In the genomic region with DNA sequence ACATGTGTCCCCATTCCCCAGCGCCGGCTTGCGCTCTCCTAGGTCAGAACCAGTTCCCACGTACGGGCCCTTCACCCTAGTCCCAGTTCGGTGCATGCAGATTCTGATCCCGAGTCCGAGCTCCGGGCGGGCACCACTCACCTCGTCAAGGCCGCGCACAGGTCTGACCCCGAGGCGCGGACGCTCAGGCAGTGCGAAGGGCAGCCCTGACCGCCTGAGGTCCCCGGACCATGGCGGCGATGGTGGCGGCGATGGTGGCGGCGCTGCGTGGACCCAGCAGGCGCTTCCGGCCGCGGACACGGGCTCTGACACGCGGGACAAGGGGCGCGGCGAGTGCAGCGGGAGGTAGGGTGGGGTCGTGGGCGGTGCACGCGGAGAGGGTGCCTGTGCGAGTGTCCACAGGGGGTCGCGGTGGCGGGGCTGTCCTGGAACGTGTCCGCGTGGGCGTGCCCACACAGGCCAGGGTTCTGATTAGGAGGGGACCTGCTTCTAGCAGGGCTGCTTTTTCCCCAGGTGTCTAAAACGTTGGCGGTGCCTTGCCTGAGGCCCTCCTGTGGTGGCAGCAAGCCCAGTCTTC, we compare ENCODE assay signal across 8 mouse cellular contexts. TPM values are rescaled to one million over a fixed set of nuclear protein-coding genes. Genes with fewer than 3 reads are reported as not detected.
DNase-seq lines count a peak whose midpoint lies in the region; ATAC-seq lines count a peak whose summit lies in the region.

A gene (plus strand): TSS at position 170 of the 577 bp plus-strand sequence.

- no peaks in the 10 kb centered on the region for H3K9me3 ChIP-seq in hindbrain, embryonic 11.5 days (ENCODE audit: control insufficient read depth, low read length)

- H3K9ac ChIP-seq in hindbrain, embryonic 11.5 days (ENCODE audit: low read depth, low read length): peak within 1 kb of the TSS; percentile 60

- H3K36me3 ChIP-seq in hindbrain, embryonic 11.5 days (ENCODE audit: control insufficient read depth, insufficient read depth, low read length): peaks cover 2% of the 10 kb centered on the region; the same call in 1 of the 2 replicates

- DNase-seq in MEL-GATA-1-ER (ENCODE audit: extremely low read depth, low read depth): peak; percentile 22
- peak; percentile 87 for DNase-seq in cerebellum, adult 9-10 months
- DNase-seq in frontal cortex, adult 2 months (ENCODE audit: extremely low spot score in 1 of 2, low spot score in 1 of 2): peak in 1 of 2 experiments; percentile 75
- peak; percentile 79 for DNase-seq in hindbrain, embryonic 11.5 days (ENCODE audit: low spot score)
- DNase-seq in layer of hippocampus, postnatal 25 days (ENCODE audit: extremely low spot score in 1 of 2, low spot score in 1 of 2): peak; percentile 64 to 73
- peak; percentile 76 for DNase-seq in lung, postnatal 25 days (ENCODE audit: low spot score)
- DNase-seq in retina, adult 2 months (ENCODE audit: low read depth, low spot score): peak; percentile 44
- DNase-seq in thymus, postnatal 36 days: peak; percentile 65 to 72

- peak; percentile 86 for ATAC-seq in hindbrain, embryonic 11.5 days (ENCODE audit: low FRiP score)

- no peaks in the 10 kb centered on the region; the same call in 1 of the 2 replicates for H3K4me1 ChIP-seq in hindbrain, embryonic 11.5 days (replicated peaks; ENCODE audit: control insufficient read depth, insufficient read depth, low read length)

- H3K27ac ChIP-seq in hindbrain, embryonic 11.5 days (ENCODE audit: low read depth, low read length): no peak within 1 kb of the TSS

- peak within 1 kb of the TSS; percentile 65 for H3K4me2 ChIP-seq in hindbrain, embryonic 11.5 days (replicated peaks; ENCODE audit: low read depth, low read length)

- under 1% methylated on average over 52 of the region's 52 CpGs for WGBS in hindbrain, embryonic 11.5 days

- H3K27me3 ChIP-seq in hindbrain, embryonic 11.5 days (ENCODE audit: control insufficient read depth, insufficient read depth, low read length): no peaks in the 10 kb centered on the region

- peak within 1 kb of the TSS; percentile 55 for H3K4me3 ChIP-seq in hindbrain, embryonic 11.5 days (ENCODE audit: low read depth, low read length)

RNA-seq across cellular contexts. Expression of the gene that starts here (rescaled TPM):
- polyA plus RNA-seq in frontal cortex, adult 2 months (2012; rRNA removed): 22.9 and 25.9 TPM in 2 replicates
- polyA plus RNA-seq in hindbrain, embryonic 11.5 days (2014; fragmentation: Nextera tagmentation; extraction: Ambion mirVana): 22.2 and 23.8 TPM in 2 replicates
- total RNA-seq in layer of hippocampus, postnatal 25 days (2021): 10 to 100 TPM; 19.1 to 21.8 TPM
